Mouse (Mus musculus) forebrain, embryonic 14.5 days (tissue): Measurements from ENCODE around the gene Epn3. TPM values are rescaled to one million over a fixed set of nuclear protein-coding genes. Genes with fewer than 3 reads are reported as not detected.

Experiments used
- ATAC-seq: fragments of 200-750 bp; cut with Nextera tagmentation; 2 replicates; pipeline ENCODE4 v1.8.0; 2017; ENCODE audit warnings: mild to moderate bottlenecking, moderate library complexity
- DNase-seq: peaks from one replicate; pipeline ENCODE4 v3.0.0-alpha.2; 2015; ENCODE audit warnings: low spot score
- H3K27ac ChIP-seq: fragments of 300-500 bp; sonication (generic); 2 replicates; pipeline ENCODE4 v1.5.1; 2014; ENCODE audit warnings: low read depth, mild to moderate bottlenecking, control low read depth, low read length, moderate library complexity
- H3K27me3 ChIP-seq: fragments of 300-500 bp; sonication (generic); replicated peaks from 2 replicates; pipeline ENCODE4 v1.6.1; 2014; ENCODE audit warnings: low read length, control low read depth, mixed read lengths; ENCODE audit not compliant: control insufficient read depth, insufficient read depth
- H3K36me3 ChIP-seq: fragments of 300-500 bp; sonication (generic); 2 replicates; pipeline ENCODE4 v1.6.1; 2014; ENCODE audit warnings: low read length, control low read depth; ENCODE audit not compliant: control insufficient read depth, insufficient read depth
- H3K4me1 ChIP-seq: fragments of 300-500 bp; sonication (generic); 2 replicates; pipeline ENCODE4 v1.6.1; 2014; ENCODE audit warnings: antibody characterized with exemption, low read length, control low read depth; ENCODE audit not compliant: control insufficient read depth, insufficient read depth
- H3K4me2 ChIP-seq: fragments of 300-500 bp; sonication (generic); 2 replicates; pipeline ENCODE4 v1.6.1; 2014; ENCODE audit warnings: mild to moderate bottlenecking, control low read depth, low read length
- H3K4me3 ChIP-seq: fragments of 300-500 bp; sonication (generic); 2 replicates; pipeline ENCODE4 v1.5.1; 2014; ENCODE audit warnings: low read depth, low read length, control low read depth
- H3K9ac ChIP-seq: fragments of 300-500 bp; sonication (generic); 2 replicates; pipeline ENCODE4 v1.6.1; 2014; ENCODE audit warnings: mild to moderate bottlenecking, low read length, control low read depth, moderate library complexity
- H3K9me3 ChIP-seq: fragments of 300-500 bp; sonication (generic); replicated peaks from 2 replicates; pipeline ENCODE4 v1.6.1; 2016; ENCODE audit warnings: low read length, control low read depth, mixed read lengths; ENCODE audit not compliant: control insufficient read depth
- WGBS: fragments of 180-500 bp; shearing (Covaris S2); extraction: QIAGEN DNeasy Blood & Tissue Kit; methylation state at CpG from one replicate; pipeline ENCODE4 v1.1.7; 2014; 5-methylcytosine and 5-hydroxymethylcytosine counted together
- polyA plus RNA-seq: library from polyadenylated mRNA; unstranded; fragments of >200 nt; fragmentation: Nextera tagmentation; extraction: Ambion mirVana; gene quantifications from 2 replicates; pipeline ENCODE4 v1.2.1, GENCODE M21; 2014

The Epn3 gene
- polyA plus RNA-seq, 1 experiment from 2014 or later: 0.30 TPM

GRCm38 (mm10) chr11:94501482-94501881 lies 1.7 kb upstream of the Epn3 start:
- 89% methylated on average over 8 of the region's 8 CpGs for WGBS
- no peaks in the 10 kb centered on the region for H3K36me3 ChIP-seq
- H3K27ac ChIP-seq: no peak overlapping the region
- peaks cover 19% of the 10 kb centered on the region for H3K4me1 ChIP-seq
- DNase-seq (no peak), ATAC-seq (no peak)
- H3K9ac ChIP-seq: no peak overlapping the region
- no peaks in the 10 kb centered on the region for H3K9me3 ChIP-seq
- H3K27me3 ChIP-seq: 0 out of 2 replicates have a peak, but pooled peaks cover 5% of the 10 kb centered on the region
- no peak overlapping the region for H3K4me3 ChIP-seq
- no peak overlapping the region for H3K4me2 ChIP-seq

- H3K4me3 ChIP-seq: no peak overlapping the region
- H3K36me3 ChIP-seq: no peaks in the 10 kb centered on the region
- H3K9ac ChIP-seq: no peak overlapping the region
- H3K4me1 ChIP-seq: peaks cover 19% of the 10 kb centered on the region
- ATAC-seq (no peak), DNase-seq (no peak)
- 0 out of 2 replicates have a peak, but pooled peaks cover 5% of the 10 kb centered on the region for H3K27me3 ChIP-seq
- WGBS: 30% methylated on average over 8 of the region's 8 CpGs
- no peak overlapping the region for H3K4me2 ChIP-seq
- H3K9me3 ChIP-seq: no peaks in the 10 kb centered on the region
- no peak overlapping the region for H3K27ac ChIP-seq
Measured at GRCm38 (mm10) chr11:94500362-94500761, 588 bp upstream of the Epn3 start.

- H3K9me3 ChIP-seq: no peaks in the 10 kb centered on the region
- H3K27me3 ChIP-seq: 0 out of 2 replicates have a peak, but pooled peaks cover 5% of the 10 kb centered on the region
- 3% methylated on average over 2 of the region's 2 CpGs for WGBS
- peaks cover 19% of the 10 kb centered on the region for H3K4me1 ChIP-seq
- peak; percentile 75 for ATAC-seq
- peak overlapping the region; percentile 51 for H3K4me2 ChIP-seq
- no peaks in the 10 kb centered on the region for H3K36me3 ChIP-seq
- H3K9ac ChIP-seq: peak overlapping the region; percentile 13; the same call in 1 of the 2 replicates
- H3K27ac ChIP-seq: no peak overlapping the region
- H3K4me3 ChIP-seq: no peak overlapping the region
- DNase-seq: peak; percentile 59
Measured at GRCm38 (mm10) chr11:94499035-94499434, 739 bp downstream of the Epn3 start.

- H3K4me1 ChIP-seq: peaks cover 19% of the 10 kb centered on the region
- peak overlapping the region; percentile 13; the same call in 1 of the 2 replicates for H3K9ac ChIP-seq
- H3K4me2 ChIP-seq: peak overlapping the region; percentile 51
- WGBS: 15% methylated on average over 19 of the region's 19 CpGs
- no peak overlapping the region for H3K4me3 ChIP-seq
- H3K36me3 ChIP-seq: no peaks in the 10 kb centered on the region
- H3K27ac ChIP-seq: no peak overlapping the region
- DNase-seq: peak; percentile 68
- no peaks in the 10 kb centered on the region for H3K9me3 ChIP-seq
- ATAC-seq: peak; percentile 62
- 0 out of 2 replicates have a peak, but pooled peaks cover 5% of the 10 kb centered on the region for H3K27me3 ChIP-seq
Measured at GRCm38 (mm10) chr11:94498093-94498996, 1.4 kb downstream of the Epn3 start.

- 0 out of 2 replicates have a peak, but pooled peaks cover 5% of the 10 kb centered on the region for H3K27me3 ChIP-seq
- no peaks in the 10 kb centered on the region for H3K9me3 ChIP-seq
- H3K4me1 ChIP-seq: peaks cover 19% of the 10 kb centered on the region
- H3K9ac ChIP-seq: no peak overlapping the region
- no peak for ATAC-seq
- DNase-seq: no peak
- H3K4me2 ChIP-seq: no peak overlapping the region
- H3K36me3 ChIP-seq: no peaks in the 10 kb centered on the region
- H3K4me3 ChIP-seq: no peak overlapping the region
- no peak overlapping the region for H3K27ac ChIP-seq
- 92% methylated on average over 3 of the region's 3 CpGs for WGBS
Measured at GRCm38 (mm10) chr11:94495415-94495814, 4.4 kb downstream of the Epn3 start.

GRCm38 (mm10) chr11:94491749-94492099 lies 8.1 kb downstream of the Epn3 start:
- Histone ChIP-seq H3K9ac (peak overlapping the region; percentile 76), H3K27me3 (no peaks in the 10 kb centered on the region), H3K4me1 (peaks cover 2% of the 10 kb centered on the region; the same call in 1 of the 2 replicates), H3K4me3 (peak overlapping the region; percentile 54), H3K36me3 (no peaks in the 10 kb centered on the region), H3K4me2 (peak overlapping the region; percentile 70), H3K27ac (no peak overlapping the region), H3K9me3 (no peaks in the 10 kb centered on the region)
- 65% methylated on average over 7 of the region's 7 CpGs for WGBS
- ATAC-seq (peak; percentile 10; the same call in 1 of the 2 replicates), DNase-seq (no peak)

GRCm38 (mm10) chr11:94491035-94491748 lies 8.6 kb downstream of the Epn3 start:
- no peaks in the 10 kb centered on the region for H3K27me3 ChIP-seq
- peak; percentile 83 for DNase-seq
- H3K4me3 ChIP-seq: peak overlapping the region; percentile 54
- peak; percentile 83 for ATAC-seq
- H3K4me2 ChIP-seq: peak overlapping the region; percentile 70
- H3K9me3 ChIP-seq: no peaks in the 10 kb centered on the region
- no peaks in the 10 kb centered on the region for H3K36me3 ChIP-seq
- 3% methylated on average over 53 of the region's 55 CpGs for WGBS
- peak overlapping the region; percentile 76 for H3K9ac ChIP-seq
- peaks cover 2% of the 10 kb centered on the region; the same call in 1 of the 2 replicates for H3K4me1 ChIP-seq
- H3K27ac ChIP-seq: no peak overlapping the region

GRCm38 (mm10) chr11:94489745-94490144 lies 10.0 kb downstream of the Epn3 start:
- Histone ChIP-seq H3K27ac (no peak overlapping the region), H3K4me3 (no peak overlapping the region), H3K27me3 (no peaks in the 10 kb centered on the region), H3K9ac (no peak overlapping the region; the same call in 1 of the 2 replicates), H3K4me2 (no peak overlapping the region), H3K36me3 (no peaks in the 10 kb centered on the region), H3K9me3 (no peaks in the 10 kb centered on the region), H3K4me1 (peaks cover 2% of the 10 kb centered on the region; the same call in 1 of the 2 replicates)
- WGBS: 33% methylated on average over 4 of the region's 4 CpGs
- DNase-seq: no peak
- ATAC-seq: no peak
